Mouse (Mus musculus): ENCODE results near the gene Psma4.
"Not testable (repeated sequence)": the region's sequence is repeated elsewhere in the genome, so short reads cannot be mapped to it uniquely, and the experiment has no call there.

Psma4 gene

GRCm38 (mm10) chr9:54950575-54951321, at the start of gene Psma4, which contains the start of gene AY074887:
Psma4 (plus strand) TSS chr9:54950790.
AY074887 (minus strand) TSS chr9:54950998.
- peak; percentile 93 to 97 for DNase-seq

GRCm38 (mm10) chr9:54909446-54909845, 41.1 kb upstream of the Psma4 start:
- DNase-seq = no peak

DNA sequence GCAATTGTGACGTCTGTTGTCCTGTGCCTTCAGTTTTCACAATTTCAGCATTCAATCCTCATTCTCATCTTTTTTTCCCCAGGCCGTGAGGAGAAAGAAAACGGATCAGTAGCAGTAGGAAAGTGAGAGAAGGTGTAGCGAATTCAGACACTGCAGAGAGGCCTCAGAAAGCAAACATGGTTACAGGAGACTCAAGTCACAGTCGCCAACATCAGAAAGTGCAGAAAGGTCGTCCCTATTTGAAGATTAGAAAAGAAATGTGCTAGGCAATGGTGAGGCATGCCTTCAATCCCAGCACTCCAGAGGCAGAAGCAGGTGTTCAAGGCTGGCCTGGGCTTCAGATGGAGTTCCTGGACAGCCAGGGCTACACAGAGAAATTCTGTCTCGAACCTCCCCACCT, 35.0 kb upstream of the Psma4 start:
- no peak for DNase-seq

GRCm38 (mm10) chr9:54916401-54916800, 34.2 kb upstream of the Psma4 start:
- no peak for DNase-seq

DNA sequence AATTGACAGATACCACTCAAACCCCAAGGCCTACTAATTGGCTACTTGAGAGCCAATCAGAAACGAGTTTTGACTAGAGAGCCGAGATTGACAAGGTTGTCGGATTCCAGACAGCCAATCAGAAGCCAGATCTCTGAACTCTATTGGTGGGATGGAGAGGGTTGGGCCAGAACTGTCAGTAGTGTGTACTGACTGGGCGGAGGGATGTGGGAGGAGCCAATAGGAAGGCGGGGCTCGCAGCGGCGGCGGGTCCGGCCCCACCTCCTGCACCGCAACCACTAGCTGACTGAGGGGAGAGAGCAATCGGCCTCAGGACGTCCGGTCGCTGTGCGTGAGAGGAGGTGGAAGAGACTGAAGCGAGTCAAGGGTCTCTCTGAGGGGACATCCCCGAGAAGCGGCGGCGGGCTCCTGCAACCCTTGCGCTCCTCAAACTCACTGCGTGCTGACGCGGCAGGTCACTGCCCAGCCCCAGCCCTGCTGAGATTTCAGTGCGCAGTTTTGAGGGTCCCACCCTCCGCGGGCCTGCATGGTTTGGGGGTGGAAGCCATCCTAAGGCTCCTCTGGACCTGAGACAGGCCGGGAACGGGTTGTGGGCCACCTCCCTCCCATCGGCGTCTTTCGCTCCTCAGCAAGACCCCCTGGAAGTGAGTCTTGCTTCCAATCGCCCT, 33.4 kb upstream of the Psma4 start, which contains the start of gene Hykk:
TSS of gene Hykk (plus strand) at position 274 of the 668 bp plus-strand sequence.
- DNase-seq = peak; percentile 96

DNA sequence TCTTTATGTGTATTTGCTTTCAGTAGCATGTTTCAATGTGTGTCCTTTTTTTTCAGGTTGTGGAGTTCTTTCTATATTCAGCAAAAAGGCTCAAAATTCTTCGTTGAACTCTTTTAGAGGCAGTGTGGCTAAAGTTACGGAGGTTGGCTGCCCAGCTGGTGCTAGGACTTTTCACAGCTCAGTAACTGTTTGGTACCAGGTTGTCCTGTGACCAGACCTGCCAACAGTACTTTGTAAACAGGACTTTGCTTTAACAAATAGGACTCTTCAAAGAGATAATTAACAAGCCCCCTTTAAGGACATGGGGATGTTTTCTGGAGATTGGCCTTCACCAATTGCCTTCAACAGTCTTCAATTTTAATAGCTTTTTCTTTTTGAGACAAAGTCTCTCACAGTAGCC, 32.4 kb upstream of the Psma4 start:
- peak; percentile 60 to 65 for DNase-seq

DNA sequence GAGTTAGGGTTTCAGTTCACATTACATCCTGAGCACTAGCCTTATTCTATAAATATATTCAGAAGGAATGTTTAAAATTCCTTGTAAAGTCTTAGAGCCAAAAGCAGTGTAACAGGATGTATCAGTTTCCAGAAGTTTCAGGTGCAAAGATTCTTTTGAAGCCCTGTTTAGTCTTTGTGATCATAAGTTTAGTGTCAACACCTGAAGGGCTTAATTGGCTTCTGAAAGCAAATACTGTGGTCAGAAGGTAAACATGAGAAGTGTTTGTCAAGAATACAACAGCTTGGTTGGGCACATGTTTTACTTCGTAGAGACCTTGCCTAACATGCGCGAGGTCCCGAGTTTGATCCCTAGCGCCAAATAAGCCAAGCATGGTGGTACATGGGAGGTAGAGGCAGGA, 31.8 kb upstream of the Psma4 start:
- DNase-seq = no peak

DNA sequence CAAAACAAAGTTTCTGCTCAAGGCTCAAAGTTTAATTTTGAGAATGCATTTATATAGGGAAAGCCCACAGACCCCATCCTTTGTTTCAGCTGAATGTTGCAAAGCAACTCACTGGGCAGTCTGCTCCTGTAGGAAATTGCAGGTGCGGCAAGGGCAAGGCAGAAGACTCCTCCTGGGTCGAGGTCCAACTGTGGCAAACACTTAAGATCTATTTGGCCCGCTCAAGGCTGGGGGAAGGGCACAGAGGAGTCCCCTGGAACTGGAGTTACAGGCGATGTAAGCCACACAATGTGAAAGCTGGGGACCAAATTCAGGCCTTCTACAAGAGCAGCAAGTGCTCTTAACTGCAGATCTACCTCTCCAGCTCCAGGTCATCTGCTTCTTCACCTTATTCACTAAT, 30.6 kb upstream of the Psma4 start:
- DNase-seq = peak; percentile 78 to 82

GRCm38 (mm10) chr9:54930741-54931140, 19.8 kb upstream of the Psma4 start:
- DNase-seq = peak; percentile 73

DNA sequence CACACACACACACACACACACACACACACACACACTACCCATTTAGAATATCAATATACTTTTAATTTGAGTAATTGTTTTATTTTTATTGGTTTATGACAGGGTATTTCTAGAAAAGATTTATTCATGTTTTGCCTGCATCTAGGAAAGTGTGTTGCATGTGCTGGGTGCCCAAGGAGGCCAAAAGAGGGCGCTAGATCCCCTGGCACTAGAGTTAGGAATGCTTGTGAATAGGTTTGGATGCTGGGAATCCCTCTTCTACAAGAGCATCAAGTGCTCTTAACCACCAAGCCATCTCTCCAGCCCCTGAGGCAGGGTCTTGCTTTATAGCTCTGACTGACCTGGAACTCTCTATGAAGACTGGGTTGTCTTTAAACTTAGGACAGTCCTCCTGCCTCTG, 18.8 kb upstream of the Psma4 start:
- peak in 1 of 2 experiments; percentile 55 for DNase-seq

- peak in 1 of 2 experiments; percentile 67 for DNase-seq
Measured at GRCm38 (mm10) chr9:54932379-54932778, 18.2 kb upstream of the Psma4 start.

DNA sequence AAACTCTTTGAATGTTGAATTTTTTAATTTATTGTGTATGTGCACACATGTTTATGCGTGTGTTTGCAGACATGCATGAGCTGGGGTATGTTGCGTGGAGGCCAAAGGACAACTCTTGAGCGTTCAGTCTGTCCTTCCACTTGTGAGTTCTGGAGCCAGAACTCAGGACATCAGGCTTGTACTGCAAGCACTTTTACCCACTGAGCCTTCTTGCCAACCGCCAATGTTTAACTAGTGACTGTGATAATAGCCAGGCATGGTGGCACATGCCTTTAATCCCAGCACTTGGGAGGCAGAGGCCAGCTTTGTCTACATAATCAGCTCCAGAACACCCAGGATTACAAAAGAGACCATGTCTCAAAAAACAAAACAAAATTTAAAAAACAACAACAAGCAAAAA, 8.5 kb upstream of the Psma4 start:
- DNase-seq = peak; percentile 62 to 77

GRCm38 (mm10) chr9:54944467-54944866, 6.1 kb upstream of the Psma4 start:
- DNase-seq = peak in 1 of 2 experiments; percentile 33

GRCm38 (mm10) chr9:54946256-54946655, 4.3 kb upstream of the Psma4 start:
- no peak for DNase-seq

- no peak for DNase-seq
Measured at GRCm38 (mm10) chr9:54949465-54949864, 1.1 kb upstream of the Psma4 start.

- not testable (repeated sequence) for DNase-seq
Measured at GRCm38 (mm10) chr9:54950162-54950561, 428 bp upstream of the Psma4 start.

GRCm38 (mm10) chr9:54961059-54961458, 10.5 kb downstream of the Psma4 start:
- no peak for DNase-seq

- no peak for DNase-seq
Measured at GRCm38 (mm10) chr9:54963669-54964068, 13.1 kb downstream of the Psma4 start.

DNA sequence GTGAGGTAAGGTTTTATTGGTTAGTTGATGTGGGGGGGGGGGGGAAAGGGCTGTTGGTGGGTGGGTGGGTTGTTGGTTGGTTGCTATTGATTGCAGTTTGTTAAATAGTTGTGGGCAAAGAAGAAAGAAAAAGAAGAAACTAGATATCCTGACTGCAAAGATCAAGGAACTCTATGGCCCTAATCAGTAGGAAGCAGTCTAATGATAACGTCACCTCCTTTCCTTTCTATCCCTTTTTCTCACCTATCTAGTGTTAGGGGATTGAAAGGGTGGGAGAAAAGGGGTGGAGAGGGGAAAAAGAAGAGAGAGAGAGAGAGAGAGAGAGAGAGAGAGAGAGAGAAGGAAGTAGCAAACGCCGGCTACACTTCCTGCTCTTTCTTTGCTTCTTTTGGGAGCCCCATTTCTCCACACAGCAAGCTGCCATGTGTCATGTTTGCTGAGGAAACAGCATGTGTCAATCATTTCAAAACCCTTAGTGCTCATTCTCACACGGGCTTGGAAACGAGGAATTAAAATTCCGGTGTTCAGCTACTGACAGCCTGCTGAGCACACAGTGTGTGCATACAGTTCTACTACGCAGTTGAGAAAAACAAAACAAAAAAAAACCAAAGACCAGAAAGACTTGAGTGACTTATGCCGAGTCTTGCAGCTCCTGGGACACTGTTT, 19.5 kb downstream of the Psma4 start:
- DNase-seq = no peak

DNA sequence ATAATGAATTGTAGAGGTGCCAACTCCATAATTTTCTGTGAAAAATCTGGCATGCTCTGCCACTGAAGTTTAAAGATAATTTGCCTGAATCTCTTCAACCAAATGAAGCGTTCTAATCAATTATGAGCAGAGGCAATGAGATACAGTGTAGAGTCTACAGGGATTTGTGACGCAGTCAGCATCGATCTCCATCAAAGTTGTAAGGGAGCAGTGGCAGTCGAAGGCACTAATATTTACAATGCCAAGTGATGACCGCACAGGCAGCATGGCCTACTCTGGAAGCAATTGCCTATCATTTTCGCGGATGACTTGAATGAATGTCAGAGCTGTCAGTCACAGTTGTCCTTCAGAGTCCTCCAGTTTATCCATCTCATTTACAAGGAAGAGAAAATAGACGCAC, 30.1 kb downstream of the Psma4 start, which contains the start of gene Chrna5:
TSS of gene Chrna5 (plus strand) at position 207 of the 400 bp plus-strand sequence.
- DNase-seq = no peak

DNA sequence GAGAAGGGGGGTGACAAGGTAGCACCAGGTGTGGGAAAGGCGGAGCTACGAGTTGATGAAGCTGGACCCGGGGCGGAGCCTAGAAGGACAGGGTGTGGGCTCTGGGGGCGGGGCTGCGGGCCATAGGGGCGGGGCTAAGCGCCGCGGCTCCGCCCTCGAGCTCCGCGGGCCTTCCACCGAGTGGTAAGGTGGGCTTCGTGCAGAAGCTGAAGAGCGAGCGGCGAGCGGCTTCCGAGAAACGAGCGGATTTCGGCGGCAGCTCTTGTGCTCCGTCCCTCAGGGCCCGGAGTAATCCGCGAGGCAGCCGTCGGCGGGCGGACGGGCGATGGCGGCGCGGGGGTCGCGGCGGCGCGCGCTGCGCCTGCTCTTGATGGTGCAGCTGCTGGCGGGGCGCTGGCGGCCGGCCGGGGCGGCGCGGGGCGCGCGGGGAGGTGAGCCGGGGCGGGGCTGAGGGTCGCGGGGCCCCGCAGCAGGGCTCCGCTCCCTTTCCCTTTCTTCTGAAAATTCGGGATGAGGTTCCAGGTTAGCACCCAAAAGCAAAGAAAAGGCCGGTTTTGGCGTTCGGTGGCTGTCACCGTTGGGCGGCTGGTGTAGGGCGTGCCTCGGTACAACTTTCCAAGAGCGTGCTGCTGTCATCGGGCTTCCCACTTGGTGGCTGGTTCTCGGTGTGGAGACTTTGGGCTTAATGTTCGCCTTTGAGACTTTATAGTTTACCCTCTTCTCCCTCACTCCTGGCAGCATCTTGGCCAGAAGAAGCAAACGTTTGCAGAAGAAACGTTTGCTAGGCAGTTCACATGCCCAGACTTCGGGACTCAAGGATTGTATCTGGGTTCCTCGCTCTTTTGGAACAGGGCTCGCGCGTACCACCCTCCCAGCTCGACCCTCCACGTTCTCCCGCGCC, 31.0 kb downstream of the Psma4 start:
- peak; percentile 18 to 59 for DNase-seq

GRCm38 (mm10) chr9:54982401-54982800, 31.8 kb downstream of the Psma4 start:
- no peak for DNase-seq
